Mouse (Mus musculus): ENCODE data around the gene Scarf2. TPM values are rescaled to one million over a fixed set of nuclear protein-coding genes. Genes with fewer than 3 reads are reported as not detected.

Gene Scarf2
- polyA plus RNA-seq, 1 experiment, result 4.1 TPM

GRCm38 (mm10) chr16:17851860-17852259, 54.8 kb downstream of the Scarf2 start:
- Histone ChIP-seq H3K36me3 (ENCODE audit: control insufficient read depth, insufficient read depth, low read length) (peaks cover 2% of the 10 kb centered on the region; the same call in 1 of the 2 replicates), H3K4me1 (ENCODE audit: control insufficient read depth, insufficient read depth, low read length) (no peaks in the 10 kb centered on the region), H3K27me3 (ENCODE audit: control insufficient read depth, insufficient read depth, low read length) (no peaks in the 10 kb centered on the region), H3K27ac (ENCODE audit: control insufficient read depth, insufficient read depth, low read depth, low read length) (no peak overlapping the region), H3K4me3 (ENCODE audit: control insufficient read depth, low read depth, low read length) (no peak overlapping the region)
- TF ChIP-seq POLR2A (IDR thresholded peaks at IDR 0.05; ENCODE audit: control insufficient read depth, low read depth, low read length) (no peak), CTCF (IDR thresholded peaks at IDR 0.05; ENCODE audit: control insufficient read depth, insufficient read depth, insufficient replicate concordance, low read depth, low read length) (no peak)

GRCm38 (mm10) chr16:17853263-17853662, 56.2 kb downstream of the Scarf2 start:
- Histone ChIP-seq H3K27me3 (ENCODE audit: control insufficient read depth, insufficient read depth, low read length) (no peaks in the 10 kb centered on the region), H3K4me3 (ENCODE audit: control insufficient read depth, low read depth, low read length) (no peak overlapping the region), H3K36me3 (ENCODE audit: control insufficient read depth, insufficient read depth, low read length) (peaks cover 3% of the 10 kb centered on the region; the same call in 1 of the 2 replicates), H3K4me1 (ENCODE audit: control insufficient read depth, insufficient read depth, low read length) (no peaks in the 10 kb centered on the region), H3K27ac (ENCODE audit: control insufficient read depth, insufficient read depth, low read depth, low read length) (no peak overlapping the region)
- no peak for TF ChIP-seq POLR2A (IDR thresholded peaks at IDR 0.05; ENCODE audit: control insufficient read depth, low read depth, low read length)
- TF ChIP-seq CTCF (IDR thresholded peaks at IDR 0.05; ENCODE audit: control insufficient read depth, insufficient read depth, insufficient replicate concordance, low read depth, low read length), result no peak

GRCm38 (mm10) chr16:17857157-17857556, 60.1 kb downstream of the Scarf2 start:
- H3K4me3 ChIP-seq (ENCODE audit: control insufficient read depth, low read depth, low read length), result no peak overlapping the region
- H3K4me1 ChIP-seq (ENCODE audit: control insufficient read depth, insufficient read depth, low read length), result no peaks in the 10 kb centered on the region
- no peak overlapping the region for H3K27ac ChIP-seq (ENCODE audit: control insufficient read depth, insufficient read depth, low read depth, low read length)
- peaks cover 3% of the 10 kb centered on the region; the same call in 1 of the 2 replicates for H3K36me3 ChIP-seq (ENCODE audit: control insufficient read depth, insufficient read depth, low read length)
- H3K27me3 ChIP-seq (ENCODE audit: control insufficient read depth, insufficient read depth, low read length), result no peaks in the 10 kb centered on the region
- TF ChIP-seq POLR2A (IDR thresholded peaks at IDR 0.05; ENCODE audit: control insufficient read depth, low read depth, low read length), result no peak
- TF ChIP-seq CTCF (IDR thresholded peaks at IDR 0.05; ENCODE audit: control insufficient read depth, insufficient read depth, insufficient replicate concordance, low read depth, low read length), result no peak

Other genes with a start within 250 kb of the Scarf2 start
- 0.31 and 0.54 TPM in 2 replicates for gene Lrrc74b, start 236.0 kb upstream of the Scarf2 start, polyA plus RNA-seq (2012; rRNA removed)
- gene P2rx6, start 235.4 kb upstream of the Scarf2 start, polyA plus RNA-seq (2012; rRNA removed), result 0.73 and 1.1 TPM in 2 replicates
- gene Slc7a4, start 214.1 kb upstream of the Scarf2 start, polyA plus RNA-seq (2012; rRNA removed), result 49.9 and 55.6 TPM in 2 replicates
- 280 and 291 TPM in 2 replicates for gene Smpd4, start 177.9 kb upstream of the Scarf2 start, polyA plus RNA-seq (2012; rRNA removed)
- gene Ccdc74a, start 150.8 kb upstream of the Scarf2 start, polyA plus RNA-seq (2012; rRNA removed), result 120 and 138 TPM in 2 replicates
- gene Med15, start 64.4 kb upstream of the Scarf2 start, polyA plus RNA-seq (2012; rRNA removed), result 86.1 and 95.2 TPM in 2 replicates
- gene Klhl22, start 37.7 kb upstream of the Scarf2 start, polyA plus RNA-seq (2012; rRNA removed), result 9.1 and 9.4 TPM in 2 replicates
- 4.5 and 5.6 TPM in 2 replicates for gene B830017H08Rik, start 35.8 kb downstream of the Scarf2 start, polyA plus RNA-seq (2012; rRNA removed)
- 13.9 and 17.9 TPM in 2 replicates for gene Car15, start 41.1 kb downstream of the Scarf2 start, polyA plus RNA-seq (2012; rRNA removed)
- 3.1 and 3.2 TPM in 2 replicates for gene Gm20518, start 94.4 kb downstream of the Scarf2 start, polyA plus RNA-seq (2012; rRNA removed)
- 175 and 177 TPM in 2 replicates for gene Tssk1, start 96.9 kb downstream of the Scarf2 start, polyA plus RNA-seq (2012; rRNA removed)
- gene Dgcr2, start 101.3 kb downstream of the Scarf2 start, polyA plus RNA-seq (2012; rRNA removed), result 259 and 263 TPM in 2 replicates
- gene Tssk2, start 101.4 kb downstream of the Scarf2 start, polyA plus RNA-seq (2012; rRNA removed), result 845 and 898 TPM in 2 replicates
- 27.2 and 28.3 TPM in 2 replicates for gene Ess2, start 114.1 kb downstream of the Scarf2 start, polyA plus RNA-seq (2012; rRNA removed)
- 7.7 and 8.9 TPM in 2 replicates for gene Gsc2, start 117.8 kb downstream of the Scarf2 start, polyA plus RNA-seq (2012; rRNA removed)
- 45.4 and 52.8 TPM in 2 replicates for gene Slc25a1, start 130.9 kb downstream of the Scarf2 start, polyA plus RNA-seq (2012; rRNA removed)
- gene Vpreb2, start 183.1 kb downstream of the Scarf2 start, polyA plus RNA-seq (2012; rRNA removed), result not detected in 2 replicates

Data from testis, adult 2 months (tissue).